Mouse (Mus musculus) limb, embryonic 10.5 days (tissue): ENCODE measurements around the gene Rhbdf1. TPM values are rescaled to one million over a fixed set of nuclear protein-coding genes. Genes with fewer than 3 reads are reported as not detected.
"Not testable (repeated sequence)": the region's sequence is repeated elsewhere in the genome, so short reads cannot be mapped to it uniquely, and the experiment has no call there.

Experiments used
- DNase-seq: peaks from one replicate; pipeline ENCODE4 v3.0.0-alpha.2; 2017; ENCODE audit warnings: low spot score
- H3K27ac ChIP-seq: fragments of 300-500 bp; sonication (generic); 2 replicates; pipeline ENCODE4 v1.5.1; 2016; ENCODE audit warnings: mild to moderate bottlenecking
- H3K27me3 ChIP-seq: fragments of 300-500 bp; sonication (generic); 2 replicates; pipeline ENCODE4 v1.6.1; 2016; ENCODE audit warnings: low read depth, mild to moderate bottlenecking; ENCODE audit not compliant: poor library complexity, severe bottlenecking
- H3K36me3 ChIP-seq: fragments of 300-500 bp; sonication (generic); 2 replicates; pipeline ENCODE4 v1.6.1; 2016; ENCODE audit warnings: mild to moderate bottlenecking, moderate library complexity
- H3K4me1 ChIP-seq: fragments of 300-500 bp; sonication (generic); 2 replicates; pipeline ENCODE4 v1.6.1; 2016
- H3K4me3 ChIP-seq: fragments of 300-500 bp; sonication (generic); 2 replicates; pipeline ENCODE4 v1.5.1; 2016; ENCODE audit warnings: mild to moderate bottlenecking, moderate library complexity
- H3K9me3 ChIP-seq: fragments of 300-500 bp; sonication (generic); replicated peaks from 2 replicates; pipeline ENCODE4 v1.6.1; 2016; ENCODE audit warnings: mild to moderate bottlenecking
- WGBS: fragments of 180-500 bp; shearing (Covaris S2); methylation state at CpG from one replicate; pipeline ENCODE4 v1.1.7; 2016; 5-methylcytosine and 5-hydroxymethylcytosine counted together
- polyA plus RNA-seq: library from polyadenylated mRNA; unstranded; fragments of >200 nt; fragmentation: Nextera tagmentation; extraction: Ambion mirVana; gene quantifications from 2 replicates; pipeline ENCODE4 v1.2.1, GENCODE M21; 2016

The Rhbdf1 gene
- polyA plus RNA-seq, 1 experiment from 2014 or later, result 28.1 TPM

GRCm38 (mm10) chr11:32205058-32205873 is 16.8 kb downstream of the Rhbdf1 start, which contains the start of gene Snrnp25:
Gene Snrnp25, plus strand, starts transcription at chr11:32205415.
- peak within 1 kb of the TSS; percentile 75 for H3K4me3 ChIP-seq
- peaks cover 36% of the 10 kb centered on the region for H3K36me3 ChIP-seq
- peak within 1 kb of the TSS; percentile 83 for H3K27ac ChIP-seq
- H3K27me3 ChIP-seq, result peaks cover 4% of the 10 kb centered on the region; the same call in 1 of the 2 replicates
- H3K9me3 ChIP-seq, result no peaks in the 10 kb centered on the region
- peak; percentile 94 for DNase-seq
- under 1% methylated on average over 52 of the region's 52 CpGs for WGBS
- peaks cover 17% of the 10 kb centered on the region for H3K4me1 ChIP-seq

- H3K36me3 ChIP-seq, result peaks cover 4% of the 10 kb centered on the region
- peaks cover 18% of the 10 kb centered on the region for H3K27me3 ChIP-seq
- H3K27ac ChIP-seq, result no peak overlapping the region
- WGBS, result 87% methylated on average over 11 of the region's 11 CpGs
- no peak overlapping the region for H3K4me3 ChIP-seq
- H3K4me1 ChIP-seq, result peaks cover 23% of the 10 kb centered on the region
- no peak for DNase-seq
- H3K9me3 ChIP-seq, result no peaks in the 10 kb centered on the region
These were observed 20.0 kb downstream of the Rhbdf1 start for GRCm38 (mm10) chr11:32201922-32202685.

- peaks cover 16% of the 10 kb centered on the region for H3K4me1 ChIP-seq
- peaks cover 23% of the 10 kb centered on the region for H3K27me3 ChIP-seq
These were observed 21.1 kb downstream of the Rhbdf1 start for GRCm38 (mm10) chr11:32200992-32201391.

GRCm38 (mm10) chr11:32200075-32200601 is 22.0 kb downstream of the Rhbdf1 start, which contains the start of gene Il9r:
Gene Il9r, minus strand, starts transcription at chr11:32200279.
- 68% methylated on average over 10 of the region's 10 CpGs for WGBS
- H3K4me1 ChIP-seq, result peaks cover 13% of the 10 kb centered on the region
- H3K9me3 ChIP-seq, result no peaks in the 10 kb centered on the region
- no peak for DNase-seq
- H3K4me3 ChIP-seq, result no peak within 1 kb of the TSS
- no peaks in the 10 kb centered on the region for H3K36me3 ChIP-seq
- peaks cover 26% of the 10 kb centered on the region for H3K27me3 ChIP-seq
- no peak within 1 kb of the TSS; the same call in 1 of the 2 replicates for H3K27ac ChIP-seq

More at GRCm38 (mm10) chr11:32200992-32201391, 21.1 kb downstream of the Rhbdf1 start:
- DNase-seq, H3K9me3 ChIP-seq, H3K27ac ChIP-seq, H3K4me3 ChIP-seq, H3K36me3 ChIP-seq: not testable (repeated sequence)
- 67% methylated on average over 1 of the region's 1 CpGs for WGBS

GRCm38 (mm10) chr11:32199230-32199629 is 22.9 kb downstream of the Rhbdf1 start:
- 54% methylated on average over 6 of the region's 6 CpGs for WGBS
- no peaks in the 10 kb centered on the region for H3K9me3 ChIP-seq
- peaks cover 6% of the 10 kb centered on the region for H3K4me1 ChIP-seq
- H3K27me3 ChIP-seq, result peaks cover 31% of the 10 kb centered on the region
- no peak overlapping the region; the same call in 1 of the 2 replicates for H3K27ac ChIP-seq
- no peak for DNase-seq
- no peak overlapping the region for H3K4me3 ChIP-seq
- no peaks in the 10 kb centered on the region for H3K36me3 ChIP-seq

GRCm38 (mm10) chr11:32198256-32198955 is 23.7 kb downstream of the Rhbdf1 start:
- H3K27ac ChIP-seq, result no peak overlapping the region
- peaks cover 30% of the 10 kb centered on the region for H3K27me3 ChIP-seq
- no peak for DNase-seq
- 69% methylated on average over 14 of the region's 14 CpGs for WGBS
- no peak overlapping the region for H3K4me3 ChIP-seq
- H3K36me3 ChIP-seq, result no peaks in the 10 kb centered on the region
- peaks cover 6% of the 10 kb centered on the region for H3K4me1 ChIP-seq
- H3K9me3 ChIP-seq, result no peaks in the 10 kb centered on the region

- peaks cover 28% of the 10 kb centered on the region for H3K27me3 ChIP-seq
- H3K9me3 ChIP-seq, result no peaks in the 10 kb centered on the region
- H3K36me3 ChIP-seq, result no peaks in the 10 kb centered on the region
- peaks cover 11% of the 10 kb centered on the region for H3K4me1 ChIP-seq
- DNase-seq, result no peak
- H3K27ac ChIP-seq, result no peak overlapping the region
- no peak overlapping the region for H3K4me3 ChIP-seq
- WGBS, result 29% methylated on average over 3 of the region's 3 CpGs
These were observed 24.3 kb downstream of the Rhbdf1 start for GRCm38 (mm10) chr11:32197766-32198165.

- 73% methylated on average over 6 of the region's 6 CpGs for WGBS
- Histone ChIP-seq H3K4me3 (no peak overlapping the region), H3K27me3 (peaks cover 28% of the 10 kb centered on the region), H3K4me1 (peaks cover 16% of the 10 kb centered on the region), H3K27ac (no peak overlapping the region), H3K36me3 (no peaks in the 10 kb centered on the region), H3K9me3 (no peaks in the 10 kb centered on the region)
- no peak for DNase-seq
These were observed 25.4 kb downstream of the Rhbdf1 start for GRCm38 (mm10) chr11:32196727-32197126.

- Histone ChIP-seq H3K9me3 (no peaks in the 10 kb centered on the region), H3K36me3 (no peaks in the 10 kb centered on the region), H3K27ac (no peak overlapping the region), H3K4me1 (peaks cover 16% of the 10 kb centered on the region), H3K27me3 (peaks cover 28% of the 10 kb centered on the region), H3K4me3 (no peak overlapping the region)
- WGBS, result 40% methylated on average over 11 of the region's 11 CpGs
- no peak for DNase-seq
These were observed 26.1 kb downstream of the Rhbdf1 start for GRCm38 (mm10) chr11:32195867-32196540.

- WGBS, result 87% methylated on average over 5 of the region's 5 CpGs
- Histone ChIP-seq H3K9me3 (no peaks in the 10 kb centered on the region), H3K36me3 (no peaks in the 10 kb centered on the region), H3K27me3 (peaks cover 28% of the 10 kb centered on the region), H3K4me1 (peaks cover 19% of the 10 kb centered on the region), H3K27ac (no peak overlapping the region), H3K4me3 (no peak overlapping the region)
- no peak for DNase-seq
These were observed 27.5 kb downstream of the Rhbdf1 start for GRCm38 (mm10) chr11:32194626-32195025.

GRCm38 (mm10) chr11:32194086-32194485 is 28.0 kb downstream of the Rhbdf1 start:
- peaks cover 15% of the 10 kb centered on the region for H3K4me1 ChIP-seq
- H3K36me3 ChIP-seq, result no peaks in the 10 kb centered on the region
- no peaks in the 10 kb centered on the region for H3K9me3 ChIP-seq
- peaks cover 28% of the 10 kb centered on the region for H3K27me3 ChIP-seq
- no peak for DNase-seq
- H3K4me3 ChIP-seq, result no peak overlapping the region
- 85% methylated on average over 10 of the region's 10 CpGs for WGBS
- H3K27ac ChIP-seq, result no peak overlapping the region

GRCm38 (mm10) chr11:32193156-32193555 is 28.9 kb downstream of the Rhbdf1 start:
- H3K4me1 ChIP-seq, result peaks cover 13% of the 10 kb centered on the region
- no peak overlapping the region for H3K27ac ChIP-seq
- H3K4me3 ChIP-seq, result no peak overlapping the region
- 86% methylated on average over 10 of the region's 10 CpGs for WGBS
- H3K9me3 ChIP-seq, result no peaks in the 10 kb centered on the region
- no peaks in the 10 kb centered on the region for H3K36me3 ChIP-seq
- H3K27me3 ChIP-seq, result peaks cover 23% of the 10 kb centered on the region
- no peak for DNase-seq
